Mouse (Mus musculus) frontal cortex, postnatal 14 days (tissue): ENCODE data around the gene Vbp1.

Experiments
- DNase-seq, 2 experiments: peaks; one replicate each; pipeline ENCODE4 v3.0.0; 2022; ENCODE audit warnings: low spot score in 2 of 2

The Vbp1 gene

DNA sequence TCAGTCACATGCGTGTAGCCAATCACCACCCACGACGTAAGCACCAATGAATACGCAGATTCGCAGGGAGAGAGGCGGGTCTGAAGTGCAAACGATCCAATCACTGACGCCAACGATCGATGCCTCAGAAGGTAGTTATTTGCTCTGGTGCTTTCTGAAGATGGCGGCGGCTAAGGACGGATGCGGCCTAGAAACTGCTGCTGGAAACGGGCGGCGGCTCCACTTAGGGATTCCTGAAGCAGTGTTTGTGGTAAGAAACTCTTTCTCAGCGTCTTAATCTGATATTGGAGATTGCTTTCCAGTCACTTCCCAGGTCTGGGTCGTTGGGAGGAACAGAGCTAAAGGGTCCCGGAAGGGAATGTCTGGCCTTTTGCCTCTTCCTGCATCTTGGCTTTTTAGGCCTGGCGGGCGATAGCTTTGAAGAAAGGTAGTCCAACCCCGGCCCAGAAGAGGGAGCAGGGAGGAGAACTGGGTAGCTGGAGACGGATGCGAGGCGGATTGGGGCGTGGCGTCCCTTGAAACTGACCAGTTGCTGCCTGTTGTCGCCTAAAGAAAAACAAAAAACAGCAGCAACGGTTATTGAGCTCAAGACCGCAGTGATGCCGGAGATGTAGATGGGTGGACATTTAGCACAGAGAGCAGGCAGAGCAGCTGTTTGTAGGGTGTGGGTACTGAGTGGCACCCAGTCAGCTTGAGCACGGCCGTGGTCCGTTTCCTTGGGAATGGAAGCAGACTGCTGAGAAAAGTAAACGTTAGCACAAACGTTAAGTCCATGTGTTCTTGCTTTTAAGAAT lies at the start of gene Vbp1:
Gene Vbp1, plus strand, starts transcription at position 121 of the 794 bp plus-strand sequence.
- DNase-seq: peak; percentile 82 to 85

DNA sequence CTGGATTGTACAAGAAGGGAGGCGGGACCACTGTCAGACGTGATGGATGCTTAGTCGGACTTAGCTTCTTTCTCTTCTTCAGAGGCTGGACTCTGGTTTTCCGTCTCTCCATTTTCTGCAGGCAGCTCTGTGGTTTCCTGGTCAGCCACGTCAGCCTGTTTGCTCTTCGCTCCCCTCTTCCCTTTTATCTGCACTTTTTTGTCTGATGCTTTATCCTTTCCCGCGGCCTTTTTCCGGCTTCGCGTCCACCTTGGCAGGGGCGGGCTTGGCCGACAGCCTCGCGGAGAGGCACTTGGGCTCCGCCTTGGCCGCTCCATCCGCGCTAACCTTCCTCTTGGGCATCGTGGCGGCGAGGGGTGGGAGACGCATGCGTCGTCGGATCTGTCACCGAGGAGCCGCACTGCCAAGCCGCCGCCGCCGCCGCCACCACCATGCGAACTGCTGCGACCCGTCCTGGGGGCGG lies 38.9 kb upstream of the Vbp1 start:
- peak; percentile 25 to 36 for DNase-seq

DNA sequence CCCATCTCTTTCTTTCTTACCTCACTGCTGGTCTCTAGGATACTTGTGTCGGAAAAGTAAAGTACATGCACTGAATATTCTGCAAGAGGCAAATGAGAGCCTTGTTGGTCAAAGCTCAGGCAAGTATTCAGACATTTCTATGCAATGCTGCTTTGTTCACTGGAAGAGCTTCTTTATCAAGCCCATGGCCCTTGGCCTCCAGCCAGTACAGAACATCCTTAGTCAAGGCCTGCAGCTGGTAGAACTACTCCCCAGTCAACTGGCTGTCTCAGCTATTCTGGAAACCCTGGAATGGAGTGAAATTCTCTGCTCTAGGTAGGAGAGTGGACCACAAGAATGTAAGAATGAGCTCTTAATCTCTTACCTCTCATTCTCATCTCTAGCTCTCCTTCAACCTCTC lies 24.2 kb upstream of the Vbp1 start:
- no peak for DNase-seq

DNA sequence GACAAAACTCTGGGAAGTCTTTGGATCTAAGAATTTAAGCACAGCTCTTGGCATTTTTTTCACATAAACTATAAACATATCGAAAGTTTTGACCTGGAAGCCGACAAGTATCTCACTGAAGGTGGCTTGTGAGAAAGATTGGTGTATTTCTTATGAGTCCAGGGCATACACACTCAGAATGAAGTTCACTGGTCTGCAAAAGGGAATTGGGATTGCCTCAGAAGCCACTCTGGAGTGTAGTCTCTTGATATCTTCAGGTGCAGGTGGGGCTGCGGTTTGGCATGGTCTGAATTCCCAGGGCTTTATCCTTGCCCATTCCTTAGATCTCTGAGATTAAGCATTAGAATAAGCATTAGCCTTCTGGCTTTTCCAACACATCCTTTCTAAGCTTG lies 316 bp upstream of the Vbp1 start:
- no peak for DNase-seq

DNA sequence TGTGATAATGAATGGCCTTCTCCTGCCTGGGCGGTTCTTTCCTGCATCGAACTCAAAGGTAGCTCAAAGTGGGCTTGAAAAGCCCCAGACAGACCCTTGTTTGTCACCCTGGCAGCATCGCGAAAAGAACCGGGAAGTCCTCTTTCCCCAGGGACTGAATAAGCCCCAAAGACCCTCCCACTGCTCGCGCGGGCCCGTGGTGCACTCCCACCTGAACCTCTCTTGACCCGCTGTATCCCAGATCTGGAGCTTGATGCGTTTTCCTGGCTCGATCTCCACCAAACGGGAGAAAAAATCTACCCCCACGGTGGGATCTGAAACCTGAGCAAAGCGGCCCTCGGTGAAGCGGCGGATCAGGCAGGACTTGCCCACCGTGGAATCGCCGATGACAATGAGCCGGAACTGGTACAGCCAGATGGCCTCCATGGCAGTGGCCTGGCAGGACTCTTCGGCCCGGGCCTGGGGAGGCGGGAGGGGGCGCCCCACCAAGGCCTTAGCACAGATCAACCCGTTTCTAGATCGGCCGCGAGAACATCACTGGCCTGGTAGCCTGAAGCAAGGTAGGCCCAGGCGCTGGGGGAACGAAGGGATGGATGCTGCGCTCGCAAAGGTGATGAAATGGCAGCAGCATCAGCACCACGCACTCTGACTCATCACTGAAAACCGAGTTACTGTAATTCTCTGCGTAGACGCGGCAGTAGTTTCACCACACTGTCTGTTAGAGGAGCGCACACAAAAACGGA lies 63.7 kb downstream of the Vbp1 start, which contains the start of gene Rab39b:
Gene Rab39b, minus strand, starts transcription at position 650 of the 743 bp plus-strand sequence.
- peak; percentile 36 to 56 for DNase-seq

DNA sequence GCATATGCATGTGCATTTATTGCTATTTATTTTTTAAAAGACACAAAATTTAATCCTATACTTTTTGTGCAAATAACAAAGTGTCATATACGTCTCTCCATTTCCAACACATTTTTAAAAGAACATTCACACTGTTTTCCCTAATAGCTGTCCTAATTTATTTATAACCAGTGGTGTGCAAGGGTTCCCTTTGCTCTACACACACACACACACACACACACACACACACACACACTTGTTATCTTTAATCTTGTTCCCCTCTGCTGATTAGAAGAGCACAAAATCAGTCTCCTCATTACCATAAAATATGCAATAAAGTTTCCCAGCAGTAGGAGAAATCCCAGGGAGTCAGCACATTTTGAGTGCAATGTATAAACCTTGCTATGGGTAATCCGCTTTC lies 64.4 kb downstream of the Vbp1 start:
- no peak for DNase-seq
